Mouse (Mus musculus) embryonic facial prominence, embryonic 11.5 days (tissue): ENCODE measurements around the gene Ebf1. TPM values are rescaled to one million over a fixed set of nuclear protein-coding genes. Genes with fewer than 3 reads are reported as not detected.

Experiments used
- ATAC-seq: fragments of 200-750 bp; cut with Nextera tagmentation; replicated peaks from 2 replicates; pipeline ENCODE4 v1.8.0; 2017; ENCODE audit warnings: low read depth; ENCODE audit not compliant: insufficient number of reproducible peaks, low FRiP score, low TSS enrichment
- DNase-seq: peaks from one replicate; pipeline ENCODE4 v3.0.0-alpha.2; 2015; ENCODE audit warnings: low spot score
- H3K27ac ChIP-seq: fragments of 300-500 bp; sonication (generic); replicated peaks from 2 replicates; pipeline ENCODE4 v1.5.1; 2014; ENCODE audit warnings: mild to moderate bottlenecking, low read depth, low read length, control low read depth
- H3K27me3 ChIP-seq: fragments of 300-500 bp; sonication (generic); 2 replicates; pipeline ENCODE4 v1.6.1; 2014; ENCODE audit warnings: mild to moderate bottlenecking, low read length, moderate library complexity, mixed read lengths; ENCODE audit not compliant: control insufficient read depth, insufficient read depth
- H3K36me3 ChIP-seq: fragments of 300-500 bp; sonication (generic); replicated peaks from 2 replicates; pipeline ENCODE4 v1.6.1; 2014; ENCODE audit warnings: low read depth, mild to moderate bottlenecking, low read length, moderate library complexity, mixed read lengths; ENCODE audit not compliant: control insufficient read depth, insufficient read depth
- H3K4me1 ChIP-seq: fragments of 300-500 bp; sonication (generic); 2 replicates; pipeline ENCODE4 v1.6.1; 2014; ENCODE audit warnings: low read length, mixed read lengths; ENCODE audit not compliant: control insufficient read depth, insufficient read depth
- H3K4me2 ChIP-seq: fragments of 300-500 bp; sonication (generic); 2 replicates; pipeline ENCODE4 v1.6.1; 2014; ENCODE audit warnings: low read depth, mild to moderate bottlenecking, control low read depth, low read length, moderate library complexity
- H3K4me3 ChIP-seq: fragments of 300-500 bp; sonication (generic); 2 replicates; pipeline ENCODE4 v1.5.1; 2014; ENCODE audit warnings: low read depth, low read length, control low read depth
- H3K9ac ChIP-seq: fragments of 300-500 bp; sonication (generic); replicated peaks from 2 replicates; pipeline ENCODE4 v1.6.1; 2014; ENCODE audit warnings: mild to moderate bottlenecking, control low read depth, low read length
- H3K9me3 ChIP-seq: fragments of 300-500 bp; sonication (generic); replicated peaks from 2 replicates; pipeline ENCODE4 v1.6.1; 2016; ENCODE audit warnings: mild to moderate bottlenecking, low read length, inconsistent platforms, mixed read lengths; ENCODE audit not compliant: control insufficient read depth
- WGBS: fragments of 180-500 bp; shearing (Covaris S2); extraction: QIAGEN DNeasy Blood & Tissue Kit; methylation state at CpG from one replicate; pipeline ENCODE4 v1.1.7; 2014; 5-methylcytosine and 5-hydroxymethylcytosine counted together
- polyA plus RNA-seq: library from polyadenylated mRNA; unstranded; fragments of >200 nt; fragmentation: Nextera tagmentation; extraction: Ambion mirVana; gene quantifications from 2 replicates; pipeline ENCODE4 v1.2.1, GENCODE M21; 2014

The Ebf1 gene
- polyA plus RNA-seq, 1 experiment from 2014 or later: 47.9 TPM

DNA sequence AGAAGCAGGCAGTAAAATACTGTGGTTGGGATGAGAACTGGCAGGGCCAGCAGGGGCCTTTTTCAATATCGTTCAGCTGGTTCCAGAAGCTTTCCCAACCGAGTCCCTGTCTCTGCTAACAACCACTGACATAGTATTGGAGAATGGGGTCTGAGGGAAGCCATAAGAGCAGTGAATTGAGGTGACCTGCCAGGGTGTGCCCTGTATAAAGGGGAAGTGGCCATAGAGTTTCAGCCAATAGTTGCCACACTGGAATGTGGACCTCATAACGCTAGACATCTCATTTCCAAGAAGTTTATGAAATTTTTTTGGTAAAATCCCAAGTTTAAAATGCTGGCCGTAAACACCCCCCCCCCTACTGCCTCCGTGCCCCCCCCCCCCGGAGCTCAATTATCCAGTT, 193.9 kb downstream of the Ebf1 start:
- DNase-seq (no peak), ATAC-seq (no peak)
- Histone ChIP-seq H3K9me3 (no peaks in the 10 kb centered on the region), H3K9ac (no peak overlapping the region), H3K27ac (no peak overlapping the region), H3K27me3 (no peaks in the 10 kb centered on the region), H3K4me1 (no peaks in the 10 kb centered on the region), H3K36me3 (no peaks in the 10 kb centered on the region), H3K4me2 (no peak overlapping the region), H3K4me3 (no peak overlapping the region)
- WGBS: 77% methylated on average over 6 of the region's 6 CpGs

DNA sequence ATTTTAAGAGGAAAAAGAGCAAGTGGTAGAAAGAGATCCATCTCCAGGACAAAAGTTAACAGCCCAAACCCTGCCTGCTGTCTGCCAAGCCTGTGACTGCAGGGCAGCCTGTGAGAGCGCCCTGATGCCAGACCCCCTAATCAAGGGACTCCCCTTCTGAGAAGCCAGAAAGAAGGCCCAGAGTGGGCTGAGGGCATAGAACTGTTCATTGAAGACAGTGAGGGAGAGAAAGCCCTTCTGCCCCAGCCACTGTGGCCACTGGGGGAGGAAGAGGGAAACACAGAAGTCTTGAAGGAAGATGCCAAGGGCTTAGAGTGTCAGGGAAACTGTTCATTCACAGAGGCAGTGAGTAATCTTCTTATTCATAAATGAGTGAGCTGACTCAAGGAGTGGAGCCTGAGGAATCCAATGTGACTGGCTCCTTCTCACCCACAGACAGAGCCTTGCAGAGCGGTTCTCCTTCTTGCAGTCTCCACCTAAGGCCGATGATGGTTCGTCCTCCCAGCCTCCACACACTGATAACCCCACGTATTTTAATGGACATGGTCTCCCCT, 195.2 kb downstream of the Ebf1 start:
- Histone ChIP-seq H3K4me1 (no peaks in the 10 kb centered on the region), H3K9ac (no peak overlapping the region), H3K36me3 (no peaks in the 10 kb centered on the region), H3K4me2 (no peak overlapping the region), H3K4me3 (no peak overlapping the region), H3K9me3 (no peaks in the 10 kb centered on the region), H3K27ac (no peak overlapping the region), H3K27me3 (no peaks in the 10 kb centered on the region)
- 92% methylated on average over 5 of the region's 5 CpGs for WGBS
- DNase-seq (no peak), ATAC-seq (no peak)

DNA sequence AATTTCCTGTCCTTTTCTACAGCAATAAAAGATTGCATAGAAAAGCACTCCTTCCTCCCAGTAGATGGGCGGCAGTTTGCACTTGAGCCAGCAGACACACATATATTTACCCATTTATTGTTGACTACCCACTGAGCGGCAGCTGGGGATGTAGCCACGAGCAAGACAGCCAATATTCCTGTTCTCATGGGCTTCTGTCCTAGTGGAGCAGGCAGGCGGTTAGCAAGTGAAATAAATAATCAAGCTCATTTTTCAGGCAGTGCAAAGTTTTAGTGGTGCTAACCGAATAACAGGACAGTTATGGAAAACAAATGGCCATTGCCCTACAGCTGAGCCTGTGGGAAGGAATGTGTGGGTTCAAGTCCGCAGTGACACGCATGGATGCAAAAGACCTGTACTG, 196.4 kb downstream of the Ebf1 start:
- Histone ChIP-seq H3K9me3 (no peaks in the 10 kb centered on the region), H3K4me2 (no peak overlapping the region), H3K27ac (no peak overlapping the region), H3K4me1 (no peaks in the 10 kb centered on the region), H3K9ac (no peak overlapping the region), H3K27me3 (no peaks in the 10 kb centered on the region), H3K4me3 (no peak overlapping the region), H3K36me3 (no peaks in the 10 kb centered on the region)
- no peak for ATAC-seq
- WGBS: 81% methylated on average over 7 of the region's 7 CpGs
- DNase-seq: no peak

DNA sequence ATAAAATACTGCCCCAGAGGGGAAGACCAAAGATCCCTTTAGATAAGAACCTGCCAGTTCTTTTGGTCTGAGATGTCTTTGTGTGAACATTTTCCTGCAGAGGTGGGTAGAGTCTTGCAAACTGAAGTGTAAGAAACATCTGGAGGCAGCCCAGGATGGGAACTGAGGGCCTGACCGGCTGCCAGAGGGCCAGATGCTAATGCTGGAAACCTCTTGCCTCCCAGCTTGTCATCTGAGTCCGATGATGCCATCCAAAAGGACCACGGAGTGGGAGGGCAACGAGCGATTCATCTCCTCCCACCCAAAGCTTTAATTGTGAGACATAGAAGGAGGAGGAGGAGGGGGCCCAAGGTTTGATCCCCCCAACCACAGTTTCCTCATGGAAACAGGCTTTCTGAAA, 197.7 kb downstream of the Ebf1 start:
- no peak for DNase-seq

DNA sequence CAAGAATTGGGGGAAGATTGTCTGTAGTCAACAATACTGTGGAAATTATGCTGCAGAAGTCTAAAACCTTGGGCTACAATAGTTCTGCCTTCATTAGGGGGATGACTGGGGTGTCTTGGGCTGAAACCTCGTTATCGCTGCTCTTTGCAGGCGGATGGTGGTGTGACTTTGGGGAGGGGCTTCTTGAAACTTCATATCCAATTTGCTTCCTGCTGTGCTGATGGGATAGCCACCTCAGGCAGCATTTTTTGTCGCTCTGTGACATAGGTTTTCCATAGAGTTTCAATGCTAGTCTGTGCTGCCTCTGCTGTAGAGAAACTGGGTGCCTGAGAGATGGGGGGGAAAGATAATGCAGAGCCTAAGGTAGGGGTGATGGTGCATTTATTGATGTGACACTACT, 198.9 kb downstream of the Ebf1 start:
- Histone ChIP-seq H3K9me3 (no peaks in the 10 kb centered on the region), H3K27ac (no peak overlapping the region), H3K4me3 (no peak overlapping the region), H3K36me3 (no peaks in the 10 kb centered on the region), H3K4me2 (no peak overlapping the region), H3K27me3 (no peaks in the 10 kb centered on the region), H3K9ac (no peak overlapping the region), H3K4me1 (no peaks in the 10 kb centered on the region)
- 74% methylated on average over 4 of the region's 4 CpGs for WGBS
- no peak for ATAC-seq
- no peak for DNase-seq

More for the DNA sequence above, 197.7 kb downstream of the Ebf1 start:
- ATAC-seq: no peak
- H3K9me3 ChIP-seq: no peaks in the 10 kb centered on the region
- no peak overlapping the region for H3K4me2 ChIP-seq
- H3K27ac ChIP-seq: no peak overlapping the region
- 85% methylated on average over 5 of the region's 5 CpGs for WGBS
- H3K4me3 ChIP-seq: no peak overlapping the region
- H3K4me1 ChIP-seq: no peaks in the 10 kb centered on the region
- no peak overlapping the region for H3K9ac ChIP-seq
- no peaks in the 10 kb centered on the region for H3K27me3 ChIP-seq
- H3K36me3 ChIP-seq: no peaks in the 10 kb centered on the region

DNA sequence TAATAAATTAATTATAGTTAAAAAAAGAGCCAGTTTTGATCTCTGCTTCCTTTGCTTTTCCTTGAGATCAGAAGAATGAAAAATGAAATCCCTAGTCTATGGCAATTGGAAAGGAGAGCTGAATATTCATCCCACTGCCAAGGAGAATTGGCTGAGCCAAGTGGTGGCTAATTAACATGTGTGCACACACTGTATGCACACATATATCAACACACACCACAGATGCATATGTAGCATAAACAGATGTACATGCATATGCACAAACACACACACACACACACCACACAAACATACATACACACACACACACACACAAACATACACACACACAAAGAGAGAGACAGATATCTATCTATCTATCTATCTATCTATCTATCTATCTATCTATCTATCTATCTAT, 205.2 kb downstream of the Ebf1 start:
- Histone ChIP-seq H3K4me3 (no peak overlapping the region), H3K36me3 (no peaks in the 10 kb centered on the region), H3K9ac (no peak overlapping the region), H3K27ac (no peak overlapping the region), H3K4me2 (no peak overlapping the region), H3K9me3 (no peaks in the 10 kb centered on the region), H3K4me1 (no peaks in the 10 kb centered on the region), H3K27me3 (no peaks in the 10 kb centered on the region)
- DNase-seq: no peak
- no peak for ATAC-seq

DNA sequence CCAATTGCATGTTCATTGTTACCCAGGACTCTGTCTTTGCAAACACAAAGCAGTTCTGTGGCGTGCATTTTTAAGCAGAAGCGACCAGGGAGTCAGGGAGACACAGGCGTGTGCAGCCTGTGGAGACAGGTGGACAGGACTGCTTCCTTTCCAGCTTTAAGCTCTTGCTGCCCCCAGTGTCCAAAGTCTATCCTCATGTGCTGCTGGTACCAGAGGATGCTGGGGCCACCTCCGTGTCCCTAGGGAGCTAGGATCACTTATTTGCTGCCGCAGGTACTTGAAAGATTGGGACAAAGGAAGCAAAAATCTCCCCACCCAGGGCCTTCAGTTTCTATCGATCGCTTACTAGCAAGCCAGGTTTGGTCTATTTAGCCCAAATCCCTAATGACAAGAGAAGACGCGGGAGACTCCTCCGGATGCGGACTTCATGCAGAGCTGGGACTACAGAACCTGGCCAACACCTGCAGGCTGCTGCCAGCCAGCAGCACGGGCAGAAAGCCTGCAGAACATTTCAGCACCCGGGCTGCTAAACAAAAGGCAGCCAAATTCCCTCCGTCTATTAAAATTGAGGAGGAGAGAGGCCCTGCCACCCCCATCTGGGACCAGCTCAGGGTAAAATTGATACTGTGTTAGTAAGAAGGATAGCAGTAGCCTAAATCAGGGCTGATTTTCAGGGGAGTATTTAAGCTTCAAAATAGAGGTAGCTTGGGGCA, 215.3 kb downstream of the Ebf1 start:
- H3K27me3 ChIP-seq: no peaks in the 10 kb centered on the region
- WGBS: 7% methylated on average over 14 of the region's 14 CpGs

DNA sequence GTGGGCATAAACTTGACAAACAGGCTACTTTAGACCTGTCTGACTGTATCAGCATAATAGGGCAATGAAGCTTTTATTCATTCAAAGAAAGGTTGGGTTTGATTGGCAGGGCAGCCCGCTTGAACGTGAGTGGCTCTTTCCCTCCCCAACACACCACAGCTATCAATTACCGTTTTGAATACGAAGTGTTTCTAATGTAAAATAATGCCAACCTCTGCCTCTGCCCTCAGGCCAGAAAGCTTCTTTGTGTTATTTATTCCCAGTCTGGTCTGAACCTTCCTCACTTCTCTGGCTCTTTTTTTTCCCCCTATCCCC, 215.8 kb downstream of the Ebf1 start:
- H3K9me3 ChIP-seq: no peaks in the 10 kb centered on the region
- H3K9ac ChIP-seq: no peak overlapping the region
- peak overlapping the region; percentile 14 for H3K4me2 ChIP-seq
- WGBS: 0% methylated on average over 4 of the region's 4 CpGs
- H3K27me3 ChIP-seq: no peaks in the 10 kb centered on the region
- H3K4me1 ChIP-seq: peaks cover 11% of the 10 kb centered on the region; the same call in 1 of the 2 replicates
- no peak overlapping the region for H3K27ac ChIP-seq
- ATAC-seq (peak; percentile 51; the same call in 1 of the 2 replicates), DNase-seq (peak; percentile 63)
- no peaks in the 10 kb centered on the region for H3K36me3 ChIP-seq
- H3K4me3 ChIP-seq: no peak overlapping the region

More for the DNA sequence above, 215.3 kb downstream of the Ebf1 start:
- Histone ChIP-seq H3K4me2 (peak overlapping the region; percentile 14), H3K9ac (peak overlapping the region; percentile 34), H3K4me1 (peaks cover 11% of the 10 kb centered on the region; the same call in 1 of the 2 replicates), H3K27ac (0 out of 2 replicates have a peak overlapping the region, but pooled peaks have one; percentile 3), H3K4me3 (no peak overlapping the region), H3K9me3 (no peaks in the 10 kb centered on the region), H3K36me3 (no peaks in the 10 kb centered on the region)
- DNase-seq (peak; percentile 10), ATAC-seq (no peak)
